8 mouse cellular contexts compared by ENCODE assay signal in genomic region chr11:120785145-120785544, GRCm38 (mm10). TPM values are rescaled to one million over a fixed set of nuclear protein-coding genes. Genes with fewer than 3 reads are reported as not detected.
DNase-seq lines count a peak whose midpoint lies in the region; ATAC-seq and TF ChIP-seq lines count a peak whose summit lies in the region.

No protein-coding gene starts in this region.

- no peak for TF ChIP-seq CTCF in left cerebral cortex, adult 2 months (IDR thresholded peaks at IDR 0.05)

- no peaks in the 10 kb centered on the region for H3K9me3 ChIP-seq in embryonic facial prominence, embryonic 12.5 days
- H3K9me3 ChIP-seq in hindbrain, embryonic 16.5 days (ENCODE audit: control insufficient read depth, low read length): no peaks in the 10 kb centered on the region
- H3K9me3 ChIP-seq in midbrain, embryonic 16.5 days (replicated peaks; ENCODE audit: control insufficient read depth, low read length, poor library complexity, severe bottlenecking): no peaks in the 10 kb centered on the region

- intact Hi-C loops in left cerebral cortex, adult 2 months (cut with DNase I): no loop called here
- intact Hi-C loops in left cerebral cortex, postnatal 25 days (cut with DNase I): no loop called here
- intact Hi-C loops in left cerebral cortex, postnatal 10 days (cut with DNase I): no loop called here

- peak overlapping the region; percentile 96 for H3K9ac ChIP-seq in embryonic facial prominence, embryonic 12.5 days
- peak overlapping the region; percentile 93 for H3K9ac ChIP-seq in hindbrain, embryonic 16.5 days (ENCODE audit: low read depth, low read length)
- H3K9ac ChIP-seq in midbrain, embryonic 16.5 days (ENCODE audit: low read depth, low read length): peak overlapping the region; percentile 96

- H3K36me3 ChIP-seq in embryonic facial prominence, embryonic 12.5 days: peaks cover 51% of the 10 kb centered on the region
- H3K36me3 ChIP-seq in hindbrain, embryonic 16.5 days (ENCODE audit: control insufficient read depth, insufficient read depth, low read length): peaks cover 33% of the 10 kb centered on the region
- H3K36me3 ChIP-seq in midbrain, embryonic 16.5 days (ENCODE audit: control insufficient read depth, insufficient read depth, low read length): peaks cover 33% of the 10 kb centered on the region

- peak overlapping the region; percentile 89 for H3K27ac ChIP-seq in left cerebral cortex, adult 2 months
- no peak overlapping the region for H3K27ac ChIP-seq in embryonic facial prominence, embryonic 12.5 days
- H3K27ac ChIP-seq in hindbrain, embryonic 16.5 days (ENCODE audit: low read depth, low read length): no peak overlapping the region
- no peak overlapping the region; the same call in 1 of the 2 replicates for H3K27ac ChIP-seq in midbrain, embryonic 16.5 days (ENCODE audit: low read length)

- no peak for ATAC-seq in embryonic facial prominence, embryonic 12.5 days (ENCODE audit: insufficient number of reproducible peaks, insufficient read depth, low FRiP score, low TSS enrichment)
- no peak for ATAC-seq in hindbrain, embryonic 16.5 days
- no peak for ATAC-seq in midbrain, embryonic 16.5 days
- no peak for ATAC-seq in CD4-positive, CD25-positive, alpha-beta regulatory T cell, adult 4 months

- no peaks in the 10 kb centered on the region for H3K27me3 ChIP-seq in embryonic facial prominence, embryonic 12.5 days
- H3K27me3 ChIP-seq in hindbrain, embryonic 16.5 days (replicated peaks; ENCODE audit: control insufficient read depth, insufficient read depth, low read length): no peaks in the 10 kb centered on the region
- no peaks in the 10 kb centered on the region for H3K27me3 ChIP-seq in midbrain, embryonic 16.5 days (ENCODE audit: control insufficient read depth, insufficient read depth, low read depth, low read length)

- DNase-seq in left cerebral cortex, adult 2 months (ENCODE audit: extremely low spot score in 1 of 2, low spot score in 2 of 2): no peak
- DNase-seq in left cerebral cortex, postnatal 25 days (ENCODE audit: low spot score in 2 of 2): no peak
- DNase-seq in left cerebral cortex, postnatal 10 days (ENCODE audit: extremely low spot score in 1 of 2, low spot score in 2 of 2): no peak
- DNase-seq in urinary bladder, adult 2 months (ENCODE audit: low spot score): no peak

- H3K4me2 ChIP-seq in embryonic facial prominence, embryonic 12.5 days (replicated peaks): peak overlapping the region; percentile 98
- peak overlapping the region; percentile 99 for H3K4me2 ChIP-seq in hindbrain, embryonic 16.5 days (ENCODE audit: low read length)
- peak overlapping the region; percentile 92 for H3K4me2 ChIP-seq in midbrain, embryonic 16.5 days (ENCODE audit: low read length)

- whole genome bisulfite sequencing in embryonic facial prominence, embryonic 12.5 days: 36% methylated on average over 9 of the region's 9 CpGs
- WGBS in hindbrain, embryonic 16.5 days: 44% methylated on average over 9 of the region's 9 CpGs
- 35% methylated on average over 9 of the region's 9 CpGs for WGBS in midbrain, embryonic 16.5 days

- H3K4me3 ChIP-seq in left cerebral cortex, adult 2 months: peak overlapping the region; percentile 75
- peak overlapping the region; percentile 99 for H3K4me3 ChIP-seq in embryonic facial prominence, embryonic 12.5 days
- H3K4me3 ChIP-seq in hindbrain, embryonic 16.5 days (ENCODE audit: low read length): peak overlapping the region; percentile 99
- H3K4me3 ChIP-seq in midbrain, embryonic 16.5 days (ENCODE audit: low read depth, low read length): peak overlapping the region; percentile 66

- peaks cover 13% of the 10 kb centered on the region for H3K4me1 ChIP-seq in embryonic facial prominence, embryonic 12.5 days
- H3K4me1 ChIP-seq in hindbrain, embryonic 16.5 days (ENCODE audit: control insufficient read depth, insufficient read depth, low read depth, low read length): peaks cover 18% of the 10 kb centered on the region
- H3K4me1 ChIP-seq in midbrain, embryonic 16.5 days (ENCODE audit: control insufficient read depth, insufficient read depth, low read length): peaks cover 19% of the 10 kb centered on the region

RNA-seq across cellular contexts. Expression of gene Gps1, which starts 1.1 kb away (rescaled TPM):
- total RNA-seq in left cerebral cortex, adult 2 months (2021): 100 to 1,000 TPM; 139 to 145 TPM
- 100 to 1,000 TPM; 139 to 143 TPM for total RNA-seq in left cerebral cortex, postnatal 25 days (2021)
- 243 and 245 TPM in 2 replicates for polyA plus RNA-seq in embryonic facial prominence, embryonic 12.5 days (2016; fragmentation: Nextera tagmentation; extraction: Ambion mirVana)
- polyA plus RNA-seq in hindbrain, embryonic 16.5 days (2015; fragmentation: Nextera tagmentation; extraction: Ambion mirVana): 272 and 305 TPM in 2 replicates
- 270 and 288 TPM in 2 replicates for polyA plus RNA-seq in midbrain, embryonic 16.5 days (2015; fragmentation: Nextera tagmentation; extraction: Ambion mirVana)
- 100 to 1,000 TPM; 126 to 160 TPM for polyA plus RNA-seq in CD4-positive, CD25-positive, alpha-beta regulatory T cell, adult 4 months (2017; shearing (Covaris generic))
- total RNA-seq in left cerebral cortex, postnatal 10 days (2021): 100 to 1,000 TPM; 147 to 148 TPM
- 119 and 149 TPM in 2 replicates for polyA plus RNA-seq in urinary bladder, adult 2 months (2012; rRNA removed)

RNA-seq across cellular contexts. Expression of gene Rfng, which starts 1.1 kb away (rescaled TPM):
- 10 to 100 TPM; 60.7 to 63.2 TPM for total RNA-seq in left cerebral cortex, adult 2 months (2021)
- 10 to 100 TPM; 62.9 to 63.3 TPM for total RNA-seq in left cerebral cortex, postnatal 25 days (2021)
- 47.0 and 47.2 TPM in 2 replicates for polyA plus RNA-seq in embryonic facial prominence, embryonic 12.5 days (2016; fragmentation: Nextera tagmentation; extraction: Ambion mirVana)
- 134 and 139 TPM in 2 replicates for polyA plus RNA-seq in hindbrain, embryonic 16.5 days (2015; fragmentation: Nextera tagmentation; extraction: Ambion mirVana)
- polyA plus RNA-seq in midbrain, embryonic 16.5 days (2015; fragmentation: Nextera tagmentation; extraction: Ambion mirVana): 133 and 145 TPM in 2 replicates
- 1 to 10 TPM; 2.8 to 4.1 TPM for polyA plus RNA-seq in CD4-positive, CD25-positive, alpha-beta regulatory T cell, adult 4 months (2017; shearing (Covaris generic))
- total RNA-seq in left cerebral cortex, postnatal 10 days (2021): 10 to 100 TPM; 88.1 to 88.4 TPM
- 25.7 and 27.4 TPM in 2 replicates for polyA plus RNA-seq in urinary bladder, adult 2 months (2012; rRNA removed)

RNA-seq across cellular contexts. Expression of gene Dus1l, which starts 11.1 kb away (rescaled TPM):
- 10 to 100 TPM; 45.8 to 47.6 TPM for total RNA-seq in left cerebral cortex, adult 2 months (2021)
- total RNA-seq in left cerebral cortex, postnatal 25 days (2021): 10 to 100 TPM; 40.0 to 42.8 TPM
- polyA plus RNA-seq in embryonic facial prominence, embryonic 12.5 days (2016; fragmentation: Nextera tagmentation; extraction: Ambion mirVana): 66.1 and 70.5 TPM in 2 replicates
- 46.9 and 48.5 TPM in 2 replicates for polyA plus RNA-seq in hindbrain, embryonic 16.5 days (2015; fragmentation: Nextera tagmentation; extraction: Ambion mirVana)
- polyA plus RNA-seq in midbrain, embryonic 16.5 days (2015; fragmentation: Nextera tagmentation; extraction: Ambion mirVana): 38.1 and 42.2 TPM in 2 replicates
- 10 to 100 TPM; 31.4 to 35.3 TPM for polyA plus RNA-seq in CD4-positive, CD25-positive, alpha-beta regulatory T cell, adult 4 months (2017; shearing (Covaris generic))
- total RNA-seq in left cerebral cortex, postnatal 10 days (2021): 10 to 100 TPM; 37.4 to 40.7 TPM
- polyA plus RNA-seq in urinary bladder, adult 2 months (2012; rRNA removed): 36.1 and 39.1 TPM in 2 replicates

RNA-seq across cellular contexts. Expression of gene Hmga1b, which starts 22.6 kb away (rescaled TPM):
- 10 to 100 TPM; 27.5 to 57.3 TPM for total RNA-seq in left cerebral cortex, adult 2 months (2021)
- total RNA-seq in left cerebral cortex, postnatal 25 days (2021): 10 to 100 TPM; 29.3 to 33.1 TPM
- 4.2 and 5.8 TPM in 2 replicates for polyA plus RNA-seq in embryonic facial prominence, embryonic 12.5 days (2016; fragmentation: Nextera tagmentation; extraction: Ambion mirVana)
- 2.0 and 2.9 TPM in 2 replicates for polyA plus RNA-seq in hindbrain, embryonic 16.5 days (2015; fragmentation: Nextera tagmentation; extraction: Ambion mirVana)
- polyA plus RNA-seq in midbrain, embryonic 16.5 days (2015; fragmentation: Nextera tagmentation; extraction: Ambion mirVana): 1.3 and 2.8 TPM in 2 replicates
- 10 to 100 TPM in 1 of 2 experiments, 1 to 10 TPM in 1; 3.6 to 24.6 TPM for polyA plus RNA-seq in CD4-positive, CD25-positive, alpha-beta regulatory T cell, adult 4 months (2017; shearing (Covaris generic))
- 10 to 100 TPM; 25.0 to 46.6 TPM for total RNA-seq in left cerebral cortex, postnatal 10 days (2021)
- 1.7 and 2.1 TPM in 2 replicates for polyA plus RNA-seq in urinary bladder, adult 2 months (2012; rRNA removed)

RNA-seq across cellular contexts. Expression of gene Fasn, which starts 39.2 kb away (rescaled TPM):
- 100 to 1,000 TPM; 177 to 197 TPM for total RNA-seq in left cerebral cortex, adult 2 months (2021)
- total RNA-seq in left cerebral cortex, postnatal 25 days (2021): 100 to 1,000 TPM; 168 to 171 TPM
- polyA plus RNA-seq in embryonic facial prominence, embryonic 12.5 days (2016; fragmentation: Nextera tagmentation; extraction: Ambion mirVana): 74.2 and 77.0 TPM in 2 replicates
- 82.9 and 92.6 TPM in 2 replicates for polyA plus RNA-seq in hindbrain, embryonic 16.5 days (2015; fragmentation: Nextera tagmentation; extraction: Ambion mirVana)
- 102 and 108 TPM in 2 replicates for polyA plus RNA-seq in midbrain, embryonic 16.5 days (2015; fragmentation: Nextera tagmentation; extraction: Ambion mirVana)
- polyA plus RNA-seq in CD4-positive, CD25-positive, alpha-beta regulatory T cell, adult 4 months (2017; shearing (Covaris generic)): 10 to 100 TPM; 24.1 to 34.8 TPM
- 100 to 1,000 TPM; 258 to 269 TPM for total RNA-seq in left cerebral cortex, postnatal 10 days (2021)
- 187 and 188 TPM in 2 replicates for polyA plus RNA-seq in urinary bladder, adult 2 months (2012; rRNA removed)
